Mouse (Mus musculus): ENCODE results near the gene Itpr1. TPM values are rescaled to one million over a fixed set of nuclear protein-coding genes. Genes with fewer than 3 reads are reported as not detected.
"Not testable (repeated sequence)": the region's sequence is repeated elsewhere in the genome, so short reads cannot be mapped to it uniquely, and the experiment has no call there.

Gene Itpr1
- polyA plus RNA-seq, 1 experiment from 2014 or later: 5.4 TPM

GRCm38 (mm10) chr6:108551725-108552620 is 339.1 kb downstream of the Itpr1 start:
- ATAC-seq: no peak
- H3K36me3 ChIP-seq: 0 out of 2 replicates have a peak, but pooled peaks cover 3% of the 10 kb centered on the region
- WGBS (ENCODE audit: insufficient replicate concordance): 81% methylated on average over 12 of the region's 12 CpGs
- H3K27me3 ChIP-seq (replicated peaks): no peaks in the 10 kb centered on the region
- no peaks in the 10 kb centered on the region for H3K4me1 ChIP-seq
- H3K9me3 ChIP-seq (replicated peaks): no peaks in the 10 kb centered on the region
- H3K4me3 ChIP-seq: no peak overlapping the region
- no peak overlapping the region for H3K27ac ChIP-seq
- H3K4me2 ChIP-seq: no peak overlapping the region
- H3K9ac ChIP-seq: no peak overlapping the region

- Histone ChIP-seq H3K9ac (no peak overlapping the region), H3K9me3 (replicated peaks) (no peaks in the 10 kb centered on the region), H3K27me3 (replicated peaks) (no peaks in the 10 kb centered on the region), H3K4me1 (no peaks in the 10 kb centered on the region), H3K27ac (no peak overlapping the region), H3K4me3 (no peak overlapping the region), H3K36me3 (0 out of 2 replicates have a peak, but pooled peaks cover 3% of the 10 kb centered on the region), H3K4me2 (no peak overlapping the region)
- no peak for ATAC-seq
- 68% methylated on average over 3 of the region's 3 CpGs for WGBS (ENCODE audit: insufficient replicate concordance)
Observed at GRCm38 (mm10) chr6:108553013-108553412, 340.1 kb downstream of the Itpr1 start.

GRCm38 (mm10) chr6:108553536-108553935 is 340.6 kb downstream of the Itpr1 start:
- H3K27ac ChIP-seq: no peak overlapping the region
- H3K36me3 ChIP-seq: 0 out of 2 replicates have a peak, but pooled peaks cover 3% of the 10 kb centered on the region
- no peaks in the 10 kb centered on the region for H3K4me1 ChIP-seq
- H3K27me3 ChIP-seq (replicated peaks): no peaks in the 10 kb centered on the region
- WGBS (ENCODE audit: insufficient replicate concordance): 72% methylated on average over 4 of the region's 4 CpGs
- no peak overlapping the region for H3K4me3 ChIP-seq
- no peaks in the 10 kb centered on the region for H3K9me3 ChIP-seq (replicated peaks)
- no peak for ATAC-seq
- no peak overlapping the region for H3K4me2 ChIP-seq
- H3K9ac ChIP-seq: no peak overlapping the region

- ATAC-seq: no peak
- Histone ChIP-seq H3K4me2 (no peak overlapping the region), H3K27ac (no peak overlapping the region), H3K36me3 (0 out of 2 replicates have a peak, but pooled peaks cover 3% of the 10 kb centered on the region), H3K9me3 (replicated peaks) (no peaks in the 10 kb centered on the region), H3K9ac (no peak overlapping the region), H3K27me3 (replicated peaks) (no peaks in the 10 kb centered on the region), H3K4me3 (no peak overlapping the region), H3K4me1 (no peaks in the 10 kb centered on the region)
- WGBS (ENCODE audit: insufficient replicate concordance): 83% methylated on average over 4 of the region's 4 CpGs
Observed at GRCm38 (mm10) chr6:108554389-108554788, 341.5 kb downstream of the Itpr1 start.

GRCm38 (mm10) chr6:108554878-108555277 is 342.0 kb downstream of the Itpr1 start:
- 61% methylated on average over 5 of the region's 5 CpGs for WGBS (ENCODE audit: insufficient replicate concordance)
- Histone ChIP-seq H3K36me3 (0 out of 2 replicates have a peak, but pooled peaks cover 3% of the 10 kb centered on the region), H3K27ac (no peak overlapping the region), H3K9me3 (replicated peaks) (no peaks in the 10 kb centered on the region), H3K4me2 (no peak overlapping the region), H3K4me1 (no peaks in the 10 kb centered on the region), H3K4me3 (no peak overlapping the region), H3K27me3 (replicated peaks) (no peaks in the 10 kb centered on the region), H3K9ac (no peak overlapping the region)
- no peak for ATAC-seq

GRCm38 (mm10) chr6:108557576-108558322 is 344.9 kb downstream of the Itpr1 start:
- Histone ChIP-seq H3K9ac (no peak overlapping the region), H3K36me3 (no peaks in the 10 kb centered on the region), H3K27me3 (replicated peaks) (no peaks in the 10 kb centered on the region), H3K4me1 (no peaks in the 10 kb centered on the region), H3K4me2 (no peak overlapping the region), H3K9me3 (replicated peaks) (no peaks in the 10 kb centered on the region), H3K27ac (no peak overlapping the region), H3K4me3 (no peak overlapping the region)
- no peak for ATAC-seq
- WGBS (ENCODE audit: insufficient replicate concordance): 80% methylated on average over 4 of the region's 4 CpGs

- H3K27me3 ChIP-seq (replicated peaks); ATAC-seq; H3K9ac ChIP-seq; H3K27ac ChIP-seq; H3K36me3 ChIP-seq; H3K9me3 ChIP-seq (replicated peaks); H3K4me2 ChIP-seq; H3K4me3 ChIP-seq; H3K4me1 ChIP-seq: not testable (repeated sequence)
- 65% methylated on average over 4 of the region's 4 CpGs for WGBS (ENCODE audit: insufficient replicate concordance)
Observed at GRCm38 (mm10) chr6:108559226-108559625, 346.3 kb downstream of the Itpr1 start.

GRCm38 (mm10) chr6:108562971-108563370 is 350.1 kb downstream of the Itpr1 start:
- ATAC-seq: no peak

GRCm38 (mm10) chr6:108565447-108565846 is 352.6 kb downstream of the Itpr1 start:
- WGBS (ENCODE audit: insufficient replicate concordance): 74% methylated on average over 18 of the region's 18 CpGs
- H3K9me3 ChIP-seq (replicated peaks); H3K4me1 ChIP-seq; H3K4me3 ChIP-seq; H3K27ac ChIP-seq; H3K36me3 ChIP-seq; H3K4me2 ChIP-seq; H3K9ac ChIP-seq; ATAC-seq; H3K27me3 ChIP-seq (replicated peaks): not testable (repeated sequence)

More at GRCm38 (mm10) chr6:108562971-108563370, 350.1 kb downstream of the Itpr1 start:
- Histone ChIP-seq H3K36me3 (no peaks in the 10 kb centered on the region), H3K4me1 (no peaks in the 10 kb centered on the region), H3K9ac (no peak overlapping the region), H3K9me3 (replicated peaks) (no peaks in the 10 kb centered on the region), H3K4me3 (no peak overlapping the region), H3K27me3 (replicated peaks) (no peaks in the 10 kb centered on the region), H3K4me2 (no peak overlapping the region), H3K27ac (no peak overlapping the region)
- 52% methylated on average over 2 of the region's 2 CpGs for WGBS (ENCODE audit: insufficient replicate concordance)

- Histone ChIP-seq H3K27ac (no peak overlapping the region), H3K36me3 (no peaks in the 10 kb centered on the region), H3K4me1 (peaks cover 10% of the 10 kb centered on the region), H3K9ac (no peak overlapping the region), H3K4me2 (no peak overlapping the region), H3K9me3 (replicated peaks) (no peaks in the 10 kb centered on the region), H3K27me3 (replicated peaks) (no peaks in the 10 kb centered on the region), H3K4me3 (no peak overlapping the region)
- no peak for ATAC-seq
Observed at GRCm38 (mm10) chr6:108566549-108566948, 353.7 kb downstream of the Itpr1 start.

- no peaks in the 10 kb centered on the region for H3K9me3 ChIP-seq (replicated peaks)
- peaks cover 10% of the 10 kb centered on the region for H3K4me1 ChIP-seq
- no peak overlapping the region for H3K9ac ChIP-seq
- H3K36me3 ChIP-seq: no peaks in the 10 kb centered on the region
- no peak for ATAC-seq
- H3K4me2 ChIP-seq: no peak overlapping the region
- no peaks in the 10 kb centered on the region for H3K27me3 ChIP-seq (replicated peaks)
- H3K4me3 ChIP-seq: no peak overlapping the region
- WGBS (ENCODE audit: insufficient replicate concordance): 61% methylated on average over 7 of the region's 7 CpGs
- no peak overlapping the region for H3K27ac ChIP-seq
Observed at GRCm38 (mm10) chr6:108569460-108570187, 356.7 kb downstream of the Itpr1 start.
